Mouse (Mus musculus) hindlimb bud, embryonic 11.5 days (tissue): ENCODE measurements around the gene Gm16867.
"Not testable (repeated sequence)": the region's sequence is repeated elsewhere in the genome, so short reads cannot be mapped to it uniquely, and the experiment has no call there.

Source experiments
- DNase-seq: peaks from one replicate; pipeline ENCODE4 v3.0.0-alpha.2; 2012; ENCODE audit warnings: low read depth, low spot score; ENCODE audit errors: extremely low spot score

The Gm16867 gene

DNA sequence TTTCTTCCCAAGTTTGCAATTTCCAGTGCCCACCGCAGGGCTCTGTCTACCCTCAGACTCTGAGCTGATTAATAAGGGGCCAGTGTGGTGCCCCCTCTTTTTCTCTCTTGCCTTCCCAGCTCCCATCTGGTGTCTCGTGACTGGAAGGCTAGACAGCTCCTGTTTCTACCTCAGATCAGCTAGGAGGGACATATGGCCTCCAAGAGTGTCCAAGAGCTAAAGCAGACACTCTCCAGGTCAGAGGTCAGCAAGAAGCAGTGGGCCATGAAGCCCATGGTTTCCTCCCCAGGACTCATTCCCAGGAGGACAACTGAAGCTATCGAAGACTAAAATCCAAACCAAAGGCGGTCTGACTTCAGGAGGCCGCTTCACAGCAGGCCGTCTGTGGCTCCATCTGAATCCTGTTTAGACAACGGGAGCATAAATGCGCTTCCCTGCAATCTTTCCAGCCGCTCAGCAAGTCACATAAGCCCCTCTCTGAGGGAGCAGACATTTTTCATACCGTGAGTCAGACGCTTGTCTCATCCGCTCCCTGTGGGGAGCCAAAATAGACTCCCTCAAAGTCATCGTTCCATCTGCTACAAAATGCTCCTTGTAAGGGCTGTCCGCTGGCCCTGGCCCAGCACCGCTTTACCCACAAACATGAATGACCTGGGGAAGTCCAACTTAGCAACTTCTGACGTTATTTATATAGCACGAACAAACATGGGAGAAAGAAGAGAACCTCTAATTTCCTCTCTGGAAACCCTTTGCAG lies 35.4 kb downstream of the Gm16867 start:
- not testable (repeated sequence) for DNase-seq

- DNase-seq = not testable (repeated sequence)
Measured at GRCm38 (mm10) chr14:69464465-69464864, 38.7 kb downstream of the Gm16867 start.

DNA sequence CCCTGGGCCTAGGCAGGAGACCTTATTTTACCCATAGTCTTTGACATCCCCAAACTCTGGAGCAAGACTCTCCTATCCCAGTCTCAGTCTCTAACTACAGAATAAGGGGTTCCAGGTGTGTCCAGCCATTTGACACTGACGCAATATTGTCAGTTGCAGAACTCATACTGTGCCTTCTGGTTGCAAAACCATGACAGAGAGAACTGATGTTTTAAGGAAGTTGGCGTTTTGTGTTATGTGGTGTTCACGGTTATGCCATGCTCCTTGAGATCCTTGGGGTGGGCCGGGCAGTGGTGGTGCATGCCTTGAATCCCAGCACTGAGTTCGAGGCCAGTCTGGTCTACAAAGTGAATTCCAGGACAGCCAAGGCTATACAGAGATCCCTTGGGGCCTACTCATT lies 45.5 kb downstream of the Gm16867 start:
- DNase-seq = not testable (repeated sequence)

GRCm38 (mm10) chr14:69454640-69455039 lies 48.5 kb downstream of the Gm16867 start:
- DNase-seq = not testable (repeated sequence)

DNA sequence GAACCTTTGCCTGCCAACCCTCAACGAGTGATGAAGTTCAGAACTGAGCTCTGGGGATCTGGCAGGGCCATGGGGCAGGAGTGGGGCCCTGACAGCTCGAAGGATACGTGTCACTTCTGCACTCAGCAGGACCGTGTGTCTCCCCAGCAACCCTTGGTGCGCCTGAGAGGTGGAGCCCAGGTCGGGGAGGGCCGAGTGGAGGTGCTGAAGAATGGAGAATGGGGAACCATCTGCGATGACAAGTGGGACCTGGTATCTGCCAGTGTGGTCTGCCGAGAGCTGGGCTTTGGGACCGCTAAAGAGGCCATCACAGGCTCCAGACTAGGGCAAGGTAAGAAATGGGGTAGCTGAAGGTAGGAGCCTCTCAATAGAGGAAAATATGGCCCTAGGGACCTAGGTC lies 54.3 kb downstream of the Gm16867 start:
- not testable (repeated sequence) for DNase-seq

DNA sequence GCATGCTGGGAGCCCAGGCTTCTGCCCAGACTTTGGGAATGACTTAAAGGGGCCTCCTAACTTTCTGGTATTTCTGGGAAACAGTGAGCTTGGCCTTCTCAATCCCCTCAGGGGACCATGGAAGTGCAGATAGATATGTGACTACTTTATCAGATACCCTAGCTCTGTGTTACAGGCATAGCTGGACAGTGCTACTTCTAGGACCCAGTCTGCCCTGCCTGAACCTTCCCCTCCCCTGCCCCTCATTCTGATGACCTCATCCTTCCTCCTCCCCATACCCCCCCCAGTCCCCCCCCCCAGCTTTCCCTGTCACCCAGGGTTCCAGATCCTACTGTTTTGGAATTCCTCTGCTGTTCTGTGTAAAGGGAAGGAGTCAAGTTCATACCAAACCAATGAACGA lies 56.2 kb downstream of the Gm16867 start:
- not testable (repeated sequence) for DNase-seq

- not testable (repeated sequence) for DNase-seq
Measured at GRCm38 (mm10) chr14:69443092-69443692, 60.0 kb downstream of the Gm16867 start.

DNA sequence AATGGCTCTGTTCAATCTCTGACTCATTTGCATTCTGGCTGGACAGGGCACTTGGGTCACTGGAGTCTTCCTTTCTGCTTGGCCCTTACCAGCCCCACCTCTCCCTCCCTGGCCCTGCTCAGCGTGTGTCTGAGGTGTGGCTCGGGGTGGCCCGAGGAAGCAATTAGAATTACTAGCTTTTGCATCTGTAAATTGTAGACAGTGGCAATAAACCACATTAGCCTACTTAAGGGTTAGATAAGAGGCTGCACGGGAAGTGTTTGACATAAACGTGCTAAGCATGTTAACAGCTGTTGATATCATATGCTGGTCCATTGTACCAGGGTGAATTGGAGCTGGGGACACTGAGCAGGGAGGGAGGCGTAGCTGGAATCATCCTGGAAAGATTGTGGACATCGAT lies 62.2 kb downstream of the Gm16867 start:
- not testable (repeated sequence) for DNase-seq

- DNase-seq = not testable (repeated sequence)
Measured at GRCm38 (mm10) chr14:69438678-69439214, 64.4 kb downstream of the Gm16867 start.

- not testable (repeated sequence) for DNase-seq
Measured at GRCm38 (mm10) chr14:69421003-69421402, 82.2 kb downstream of the Gm16867 start.

GRCm38 (mm10) chr14:69417545-69417944 lies 85.6 kb downstream of the Gm16867 start:
- DNase-seq = not testable (repeated sequence)
